Mouse (Mus musculus) urinary bladder, postnatal 4 days (tissue): ENCODE measurements around the gene Kif3a.

Experiments
- DNase-seq, 2 experiments: peaks; one replicate each; pipeline ENCODE4 v3.0.0; 2021 to 2022; ENCODE audit warnings: low spot score in 2 of 2

Kif3a gene

GRCm38 (mm10) chr11:53616748-53617558, 49.8 kb downstream of the Kif3a start:
- no peak for DNase-seq

DNA sequence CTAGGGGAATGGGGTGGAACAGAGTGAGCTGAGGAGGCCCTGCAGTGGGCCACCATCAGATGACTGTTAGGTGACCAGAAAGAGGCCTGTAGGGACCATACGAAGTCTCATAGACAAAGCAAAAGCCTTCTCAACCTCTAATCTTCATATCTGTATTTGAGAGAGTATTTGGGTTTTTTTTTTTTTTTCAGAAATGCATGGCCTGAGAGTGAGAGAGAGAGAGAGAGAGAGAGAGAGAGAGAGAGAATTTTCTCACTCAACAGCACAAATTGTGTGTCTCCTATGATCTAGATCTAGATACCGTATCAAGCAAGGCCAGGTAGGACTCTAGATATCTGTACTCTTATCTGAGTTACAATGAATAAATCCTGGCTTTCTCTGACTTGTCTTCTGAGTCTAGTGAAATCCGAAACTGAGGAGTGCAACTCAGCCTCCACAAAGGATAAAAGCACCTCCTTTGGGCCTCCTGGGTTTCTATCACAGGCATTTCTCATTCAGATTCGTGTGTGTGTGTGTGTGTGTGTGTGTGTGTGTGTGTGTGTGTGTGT, 50.5 kb downstream of the Kif3a start:
- no peak for DNase-seq

DNA sequence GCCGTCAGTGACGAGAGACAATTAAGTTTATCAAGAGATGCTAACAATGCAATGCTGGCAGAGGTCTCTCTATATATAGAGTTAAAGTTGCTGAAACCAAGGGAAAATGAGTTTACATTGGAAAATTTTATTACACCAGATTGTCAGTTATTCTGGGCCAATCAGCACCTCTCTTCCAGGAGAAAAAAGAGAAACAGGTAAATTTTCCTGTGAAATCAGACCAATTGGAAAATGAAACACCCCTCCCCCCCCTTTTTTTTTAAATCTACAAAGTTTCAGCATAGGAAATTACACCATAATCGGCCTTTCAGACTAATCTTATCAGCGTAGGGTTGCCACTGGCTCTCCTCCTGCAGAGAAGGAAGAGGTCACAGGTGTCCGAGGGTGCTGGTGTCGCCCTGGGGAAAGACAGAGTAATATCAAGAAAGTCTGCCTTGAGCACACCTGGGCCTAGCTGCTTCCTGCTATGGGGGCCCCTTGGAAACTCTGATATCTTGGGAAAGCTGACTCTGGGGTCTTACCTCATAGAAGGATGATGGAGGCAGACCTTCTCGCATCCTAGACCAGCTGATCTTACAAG, 51.5 kb downstream of the Kif3a start, which contains the start of gene Il4:
Il4 (minus strand) TSS at position 51 of the 580 bp plus-strand sequence.
- no peak for DNase-seq

DNA sequence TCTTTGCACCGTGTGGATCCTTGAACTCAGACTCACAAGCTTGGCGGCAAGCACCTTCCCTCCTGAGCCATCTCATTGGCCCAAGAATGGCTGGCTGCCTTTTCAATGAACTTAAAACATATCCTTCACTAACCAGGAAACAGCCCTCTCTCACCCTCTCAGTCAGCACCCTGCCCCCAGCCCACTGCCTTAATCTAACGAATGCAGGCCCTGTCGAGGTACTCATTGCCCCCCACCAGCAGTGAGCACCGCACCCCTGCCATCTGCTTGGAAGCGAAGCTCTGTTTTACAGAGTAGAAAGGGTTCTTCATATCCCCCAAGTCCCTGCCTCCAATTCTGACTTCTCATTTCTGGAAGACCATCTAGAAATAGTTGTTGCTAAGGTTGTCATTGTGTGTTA, 52.2 kb downstream of the Kif3a start:
- no peak for DNase-seq

- no peak for DNase-seq
Observed at GRCm38 (mm10) chr11:53620094-53620493, 52.9 kb downstream of the Kif3a start.

DNA sequence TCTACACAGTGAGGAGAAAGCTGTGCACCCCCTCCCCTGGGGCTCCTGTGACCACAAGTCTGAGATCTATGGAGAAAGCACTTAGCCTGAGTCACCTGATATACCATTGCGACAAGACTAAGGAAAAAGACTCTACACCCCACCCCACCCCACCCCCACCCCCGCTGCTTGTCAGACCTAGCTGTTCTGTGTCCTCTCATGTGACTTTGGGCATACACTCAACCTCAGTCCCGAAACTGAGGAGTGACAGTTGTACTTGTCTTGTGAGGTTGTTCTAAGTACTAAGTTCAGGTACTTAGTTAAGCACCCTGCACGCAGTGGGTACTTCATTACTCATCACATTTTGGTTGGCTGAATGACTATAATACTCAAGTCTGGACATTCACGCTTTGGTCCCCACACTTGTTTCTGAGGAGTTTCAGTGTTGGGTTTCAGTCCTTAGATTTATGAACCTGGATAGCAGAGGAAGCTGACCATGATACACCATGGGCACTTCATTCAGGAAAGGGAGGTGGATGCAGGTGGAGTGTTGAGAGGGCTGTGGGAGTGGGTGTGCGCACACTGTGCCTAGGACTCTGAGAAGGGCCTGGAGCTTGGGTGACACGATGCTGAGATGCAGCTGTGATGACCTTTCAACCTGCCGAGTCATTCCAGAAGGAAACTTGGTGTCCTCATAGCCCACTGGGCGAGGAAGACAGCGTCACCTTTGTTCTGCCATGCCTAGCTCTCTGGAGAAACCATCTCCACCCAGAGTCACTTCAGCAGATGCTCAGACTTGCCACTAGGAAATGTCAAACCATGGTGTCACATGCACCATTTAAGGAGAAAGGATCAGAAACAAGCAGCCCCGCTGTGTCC, 54.6 kb downstream of the Kif3a start:
- DNase-seq, result no peak

DNA sequence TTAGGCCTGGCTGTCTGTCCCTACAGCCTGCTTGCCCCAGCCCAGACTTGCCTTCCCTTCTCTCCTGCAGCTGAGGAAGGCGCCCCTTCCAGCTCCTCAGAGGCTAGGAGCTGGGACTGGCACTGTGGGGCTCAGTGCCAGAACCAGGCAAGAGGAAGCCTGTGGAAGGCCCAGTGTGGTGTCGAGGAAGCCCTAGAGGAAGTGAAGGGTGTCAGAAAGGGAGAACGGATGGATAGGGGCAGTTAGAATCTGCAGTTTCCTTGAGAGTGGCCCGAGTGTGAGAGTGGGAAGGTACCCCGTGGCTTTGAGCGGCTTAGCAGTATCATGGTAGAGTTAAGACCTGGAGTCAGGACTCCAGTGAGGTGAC, 55.2 kb downstream of the Kif3a start:
- no peak for DNase-seq

GRCm38 (mm10) chr11:53623573-53623972, 56.4 kb downstream of the Kif3a start:
- DNase-seq, result no peak

DNA sequence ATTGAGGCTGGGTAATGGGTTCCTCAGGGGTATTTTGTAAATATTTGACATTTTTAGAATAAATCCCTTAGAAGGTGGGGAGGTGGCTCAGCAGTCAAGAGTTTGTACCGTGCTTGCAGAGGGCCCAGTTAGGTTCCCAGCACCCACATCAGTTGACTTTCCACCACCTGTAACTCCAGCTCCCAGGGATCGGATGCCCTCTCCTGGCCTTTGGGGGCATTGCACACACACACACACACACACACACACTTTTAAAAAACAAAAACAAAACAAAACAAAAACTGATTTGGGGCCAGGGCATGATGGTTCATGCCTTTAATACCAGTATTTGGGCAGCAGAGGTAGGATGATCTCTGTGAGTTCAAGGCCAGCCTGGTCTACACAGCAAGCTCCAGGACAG, 56.9 kb downstream of the Kif3a start:
- DNase-seq, result no peak

DNA sequence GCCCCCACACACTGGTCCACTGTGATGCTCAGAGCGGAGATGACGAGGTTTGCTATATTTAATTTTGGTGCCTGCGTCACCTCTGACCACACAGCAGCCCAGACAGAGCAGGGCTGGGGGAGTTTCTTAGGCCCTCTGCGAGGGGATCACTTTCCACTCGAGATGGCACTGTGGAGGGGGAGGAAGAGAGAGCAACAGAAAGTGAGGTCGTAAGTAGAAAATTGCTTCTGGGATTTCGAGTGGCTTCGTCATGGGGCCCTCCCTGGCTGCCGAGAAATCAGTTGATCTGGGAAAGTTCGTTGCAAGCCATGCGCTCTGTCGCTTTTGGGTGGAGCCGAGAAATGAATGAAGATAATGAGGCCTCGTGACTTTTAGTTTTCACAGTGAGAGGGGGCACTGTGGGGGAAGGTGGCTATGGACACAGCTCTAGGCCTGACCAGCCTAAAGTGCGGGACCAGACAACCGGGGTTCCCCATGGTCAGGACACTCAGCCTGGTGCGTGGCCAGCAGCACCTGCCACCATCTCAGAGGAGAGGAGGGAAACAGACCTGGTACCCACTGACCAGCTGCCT, 59.7 kb downstream of the Kif3a start:
- DNase-seq, result no peak

GRCm38 (mm10) chr11:53627859-53628258, 60.7 kb downstream of the Kif3a start:
- peak; percentile 37 to 79 for DNase-seq

DNA sequence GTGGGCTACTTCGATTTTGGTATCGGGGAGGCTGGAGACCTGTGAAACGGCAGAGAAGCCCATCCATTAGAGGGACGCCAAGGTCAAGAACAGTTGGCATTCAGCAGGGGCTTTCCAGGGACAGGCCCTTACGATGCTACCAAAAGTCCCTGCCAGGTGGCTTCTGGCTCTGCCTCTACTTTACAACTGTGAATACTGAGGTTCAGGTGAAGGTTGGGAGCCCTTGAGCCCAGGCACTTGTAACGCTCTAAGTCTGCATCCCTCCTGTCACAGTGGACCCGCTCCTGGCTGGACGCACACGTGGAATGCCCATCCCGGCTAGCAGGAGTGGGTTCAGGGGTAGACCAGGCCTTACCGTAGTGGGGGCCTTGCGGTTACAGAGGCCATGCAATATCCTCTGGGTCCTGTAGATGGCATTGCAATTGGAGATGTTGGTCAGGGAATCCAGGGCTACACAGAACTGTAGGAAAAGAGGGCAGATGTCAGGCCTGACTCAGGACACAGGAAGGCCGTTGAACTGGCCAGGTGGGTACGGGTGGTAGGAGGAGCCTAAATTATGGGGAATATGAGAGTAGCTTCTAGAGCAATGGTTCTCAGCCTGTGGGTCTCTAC, 65.0 kb downstream of the Kif3a start:
- no peak for DNase-seq

GRCm38 (mm10) chr11:53633644-53634043, 66.5 kb downstream of the Kif3a start:
- DNase-seq, result no peak

DNA sequence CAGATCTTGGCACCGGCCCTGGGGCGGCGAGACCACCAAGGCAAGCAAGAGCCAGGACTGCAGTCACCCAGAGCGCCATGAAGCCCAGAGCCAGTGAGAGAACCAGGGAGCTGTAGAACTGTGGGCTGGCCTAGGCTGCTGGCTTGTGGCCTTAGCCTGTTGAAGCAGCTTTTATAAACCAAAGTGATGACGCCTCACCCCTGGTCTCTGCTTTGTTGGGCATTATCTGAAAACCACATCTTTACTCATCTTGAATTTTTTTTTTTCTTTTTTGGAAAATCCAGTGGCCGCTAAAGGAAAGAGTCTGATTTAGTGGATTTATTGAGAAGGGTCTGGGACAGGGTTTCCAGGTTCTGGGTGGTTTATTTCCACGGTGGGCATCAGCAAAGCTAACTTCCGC, 67.4 kb downstream of the Kif3a start, which contains the start of gene Il13:
Il13 (minus strand) TSS at position 147 of the 400 bp plus-strand sequence.
- DNase-seq, result no peak

GRCm38 (mm10) chr11:53635590-53636182, 68.5 kb downstream of the Kif3a start:
- no peak for DNase-seq

GRCm38 (mm10) chr11:53636183-53636646, 69.0 kb downstream of the Kif3a start:
- DNase-seq, result peak in 1 of 2 experiments; percentile 62

DNA sequence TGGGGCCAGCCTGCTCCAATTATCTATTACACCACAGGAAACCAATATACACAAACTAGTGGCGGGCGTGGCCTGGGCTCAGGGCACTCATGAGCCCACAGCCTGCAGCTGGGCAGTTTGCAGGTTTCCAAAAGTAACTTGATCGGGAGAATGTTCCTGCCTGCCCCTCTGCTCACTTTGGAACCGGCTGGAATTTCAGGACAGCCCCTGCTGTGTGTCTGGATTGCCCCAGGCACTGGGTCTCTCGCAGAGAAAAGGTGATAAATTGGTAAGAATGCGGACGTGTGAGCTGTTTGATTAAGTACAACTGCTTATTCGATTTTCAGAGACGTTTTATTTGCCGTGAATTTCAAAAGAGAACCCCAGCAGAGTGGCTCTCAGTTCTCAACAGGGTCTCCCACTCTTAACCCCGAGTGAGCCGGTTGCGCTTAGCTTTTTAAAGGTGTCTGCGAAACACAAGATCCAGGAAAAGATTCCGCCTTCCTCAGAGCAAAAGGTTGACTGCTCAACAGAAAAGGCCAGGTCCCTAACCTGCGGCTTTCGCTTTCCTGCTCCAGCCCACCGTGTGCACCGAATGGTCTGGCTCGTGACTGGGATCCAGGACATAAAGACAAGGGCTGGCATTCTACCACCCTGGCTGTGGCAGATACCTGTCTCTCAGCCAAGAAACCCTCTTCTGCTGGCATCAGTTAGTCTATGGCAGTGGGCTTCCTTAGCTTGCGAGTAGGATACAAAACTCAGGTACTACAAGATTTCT, 70.0 kb downstream of the Kif3a start:
- DNase-seq, result no peak

DNA sequence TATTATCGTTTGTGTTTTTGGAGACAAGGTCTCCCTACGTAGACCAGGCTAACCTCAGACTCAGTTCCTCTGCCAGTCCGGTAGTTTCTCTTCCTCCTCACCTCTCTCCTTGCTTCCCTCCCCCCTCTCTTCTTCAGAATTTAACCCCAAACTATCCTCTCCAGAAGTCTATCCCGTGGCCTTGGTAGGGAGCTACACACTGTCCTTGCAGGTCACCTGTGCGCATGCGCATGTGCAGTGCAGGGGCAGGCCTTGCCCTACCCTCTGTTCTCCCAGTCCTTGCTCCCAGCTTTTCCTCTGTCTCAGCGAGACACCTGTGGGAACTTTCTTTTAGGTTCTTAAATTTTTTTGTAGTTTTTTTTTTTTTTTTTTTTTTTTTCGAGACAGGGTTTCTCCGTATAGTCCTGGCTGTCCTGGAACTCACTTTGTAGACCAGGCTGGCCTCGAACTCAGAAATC, 70.7 kb downstream of the Kif3a start:
- DNase-seq, result no peak

DNA sequence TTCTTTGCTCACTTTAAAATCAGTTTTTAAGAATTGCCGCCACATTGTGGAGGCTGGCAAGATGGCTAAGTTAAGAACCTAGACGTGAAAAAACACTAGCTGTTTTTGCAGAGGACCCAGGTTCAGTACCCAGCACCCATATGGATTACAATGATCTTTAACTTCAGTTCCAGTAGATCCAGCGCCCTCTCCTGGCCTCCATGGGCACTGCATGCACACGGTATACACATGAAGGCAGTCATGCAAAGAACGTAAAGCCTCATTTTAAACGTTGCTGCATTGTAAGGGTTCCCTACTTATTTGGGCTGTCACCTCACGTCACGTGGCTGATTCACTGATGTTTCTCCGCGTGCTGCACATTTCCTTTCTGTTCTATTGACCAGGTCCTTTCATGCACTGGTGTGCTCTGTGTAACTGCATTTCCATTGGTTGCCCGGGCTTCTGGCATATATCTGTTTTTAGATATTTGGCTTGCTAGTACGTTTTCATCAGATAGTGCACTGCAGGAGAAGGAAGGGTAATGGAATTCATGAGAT, 75.6 kb downstream of the Kif3a start:
- DNase-seq, result no peak

DNA sequence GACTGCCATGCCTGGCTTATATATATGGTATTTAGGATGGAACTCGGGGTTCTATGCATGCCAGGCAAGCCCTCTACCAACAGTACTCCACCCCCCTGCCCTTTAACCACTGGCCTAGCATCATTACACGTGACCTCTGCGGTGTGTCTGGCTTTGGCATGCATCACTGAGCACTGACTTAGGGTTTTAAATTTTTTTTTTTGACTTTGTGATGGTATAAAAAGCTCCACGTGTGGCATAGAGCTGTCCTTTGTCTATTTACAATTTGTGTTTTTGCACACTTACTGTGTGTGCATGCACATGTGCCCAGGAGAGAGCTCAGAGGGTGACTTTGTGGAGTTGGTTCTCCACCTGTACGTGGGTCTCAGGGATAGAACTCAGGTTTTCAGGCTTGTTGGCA, 76.8 kb downstream of the Kif3a start:
- DNase-seq, result no peak
